Mouse (Mus musculus) liver, embryonic 12.5 days (tissue): ENCODE results near the gene Ube2h. TPM values are rescaled to one million over a fixed set of nuclear protein-coding genes. Genes with fewer than 3 reads are reported as not detected.

Source experiments
- ATAC-seq: fragments of 200-750 bp; cut with Nextera tagmentation; 2 replicates; pipeline ENCODE4 v1.8.0; 2017; ENCODE audit warnings: moderate number of reproducible peaks, mild to moderate bottlenecking, moderate library complexity
- H3K27ac ChIP-seq: fragments of 300-500 bp; sonication (generic); 2 replicates; pipeline ENCODE4 v1.5.1; 2016; ENCODE audit warnings: mild to moderate bottlenecking
- H3K27me3 ChIP-seq: fragments of 300-500 bp; sonication (generic); replicated peaks from 2 replicates; pipeline ENCODE4 v1.6.1; 2016; ENCODE audit warnings: mild to moderate bottlenecking, moderate library complexity
- H3K36me3 ChIP-seq: fragments of 300-500 bp; sonication (generic); 2 replicates; pipeline ENCODE4 v1.6.1; 2016; ENCODE audit warnings: mild to moderate bottlenecking, moderate library complexity
- H3K4me1 ChIP-seq: fragments of 300-500 bp; sonication (generic); 2 replicates; pipeline ENCODE4 v1.6.1; 2016
- H3K4me2 ChIP-seq: fragments of 300-500 bp; sonication (generic); 2 replicates; pipeline ENCODE4 v1.6.1; 2016; ENCODE audit warnings: mild to moderate bottlenecking, moderate library complexity
- H3K4me3 ChIP-seq: fragments of 300-500 bp; sonication (generic); 2 replicates; pipeline ENCODE4 v1.5.1; 2016; ENCODE audit warnings: mild to moderate bottlenecking, moderate library complexity
- H3K9ac ChIP-seq: fragments of 300-500 bp; sonication (generic); 2 replicates; pipeline ENCODE4 v1.6.1; 2016; ENCODE audit warnings: mild to moderate bottlenecking, moderate library complexity
- H3K9me3 ChIP-seq: fragments of 300-500 bp; sonication (generic); replicated peaks from 2 replicates; pipeline ENCODE4 v1.6.1; 2016; ENCODE audit warnings: mild to moderate bottlenecking, moderate library complexity
- WGBS: fragments of 180-500 bp; shearing (Covaris S2); methylation state at CpG from one replicate; pipeline ENCODE4 v1.1.7; 2016; ENCODE audit not compliant: insufficient replicate concordance; 5-methylcytosine and 5-hydroxymethylcytosine counted together
- microRNA counts: library from miRNA; unstranded; fragments of <30 nt; microRNA quantifications from one replicate; lab custom pipeline; 2017
- microRNA-seq: library from miRNA; unstranded; fragments of <30 nt; microRNA quantifications from one replicate; pipeline ENCODE4, GENCODE M21; 2017
- polyA plus RNA-seq: library from polyadenylated mRNA; unstranded; fragments of >200 nt; fragmentation: Nextera tagmentation; extraction: Ambion mirVana; gene quantifications from 2 replicates; pipeline ENCODE4 v1.2.1, GENCODE M21; 2016

The Ube2h gene
- polyA plus RNA-seq, 1 experiment from 2014 or later = 31.6 TPM

- 18% methylated on average over 8 of the region's 8 CpGs for WGBS
- Histone ChIP-seq H3K27me3 (peaks cover 100% of the 10 kb centered on the region), H3K36me3 (no peaks in the 10 kb centered on the region), H3K4me1 (peaks cover 38% of the 10 kb centered on the region), H3K9me3 (no peaks in the 10 kb centered on the region), H3K4me2 (no peak overlapping the region), H3K27ac (no peak overlapping the region), H3K9ac (no peak overlapping the region), H3K4me3 (no peak overlapping the region)
- no peak for ATAC-seq
Observed at GRCm38 (mm10) chr6:30171226-30171625, 133.1 kb downstream of the Ube2h start.

GRCm38 (mm10) chr6:30169148-30169547 lies 135.2 kb downstream of the Ube2h start:
- H3K4me3 ChIP-seq = no peak overlapping the region
- no peak overlapping the region for H3K9ac ChIP-seq
- H3K9me3 ChIP-seq = no peaks in the 10 kb centered on the region
- H3K4me1 ChIP-seq = peaks cover 18% of the 10 kb centered on the region
- H3K27me3 ChIP-seq = peaks cover 98% of the 10 kb centered on the region
- ATAC-seq = no peak
- no peaks in the 10 kb centered on the region for H3K36me3 ChIP-seq
- no peak overlapping the region for H3K27ac ChIP-seq
- H3K4me2 ChIP-seq = no peak overlapping the region
- 71% methylated on average over 12 of the region's 12 CpGs for WGBS

GRCm38 (mm10) chr6:30168275-30168674 lies 136.1 kb downstream of the Ube2h start:
- Histone ChIP-seq H3K4me1 (peaks cover 10% of the 10 kb centered on the region), H3K36me3 (no peaks in the 10 kb centered on the region), H3K4me3 (no peak overlapping the region), H3K9me3 (no peaks in the 10 kb centered on the region), H3K4me2 (no peak overlapping the region), H3K27me3 (peaks cover 97% of the 10 kb centered on the region), H3K27ac (no peak overlapping the region), H3K9ac (no peak overlapping the region)
- no peak for ATAC-seq
- WGBS = 81% methylated on average over 3 of the region's 3 CpGs

- Histone ChIP-seq H3K36me3 (no peaks in the 10 kb centered on the region), H3K4me1 (peaks cover 9% of the 10 kb centered on the region; the same call in 1 of the 2 replicates), H3K9me3 (no peaks in the 10 kb centered on the region), H3K4me2 (no peak overlapping the region), H3K9ac (no peak overlapping the region), H3K27me3 (peaks cover 97% of the 10 kb centered on the region), H3K27ac (no peak overlapping the region), H3K4me3 (no peak overlapping the region)
- 36% methylated on average over 11 of the region's 11 CpGs for WGBS
- ATAC-seq = no peak
Observed at GRCm38 (mm10) chr6:30167192-30167591, 137.1 kb downstream of the Ube2h start.

- H3K27me3 ChIP-seq = peaks cover 95% of the 10 kb centered on the region
- H3K9me3 ChIP-seq = no peaks in the 10 kb centered on the region
- H3K9ac ChIP-seq = no peak overlapping the region
- H3K36me3 ChIP-seq = no peaks in the 10 kb centered on the region
- no peak for ATAC-seq
- no peak overlapping the region for H3K27ac ChIP-seq
- no peak overlapping the region for H3K4me3 ChIP-seq
- H3K4me2 ChIP-seq = no peak overlapping the region
- H3K4me1 ChIP-seq = peaks cover 13% of the 10 kb centered on the region; the same call in 1 of the 2 replicates
- WGBS = 20% methylated on average over 3 of the region's 3 CpGs
Observed at GRCm38 (mm10) chr6:30166349-30166748, 138.0 kb downstream of the Ube2h start.

GRCm38 (mm10) chr6:30162091-30162490 lies 142.2 kb downstream of the Ube2h start:
- H3K4me2 ChIP-seq = no peak overlapping the region
- 37% methylated on average over 7 of the region's 7 CpGs for WGBS
- H3K27ac ChIP-seq = no peak overlapping the region
- no peak overlapping the region for H3K4me3 ChIP-seq
- peaks cover 10% of the 10 kb centered on the region; the same call in 1 of the 2 replicates for H3K4me1 ChIP-seq
- no peaks in the 10 kb centered on the region for H3K36me3 ChIP-seq
- no peak for ATAC-seq
- no peak overlapping the region for H3K9ac ChIP-seq
- no peaks in the 10 kb centered on the region for H3K9me3 ChIP-seq
- peaks cover 58% of the 10 kb centered on the region for H3K27me3 ChIP-seq

GRCm38 (mm10) chr6:30161618-30162017 lies 142.7 kb downstream of the Ube2h start:
- Histone ChIP-seq H3K4me2 (no peak overlapping the region), H3K27me3 (peaks cover 53% of the 10 kb centered on the region), H3K4me3 (no peak overlapping the region), H3K4me1 (peaks cover 9% of the 10 kb centered on the region; the same call in 1 of the 2 replicates), H3K9ac (no peak overlapping the region), H3K9me3 (no peaks in the 10 kb centered on the region), H3K27ac (no peak overlapping the region), H3K36me3 (no peaks in the 10 kb centered on the region)
- WGBS = 55% methylated on average over 2 of the region's 2 CpGs
- ATAC-seq = no peak

MicroRNAs encoded within 50 kb of the gene (microRNA counts, 519-probe panel; counts per million panel counts)
- microRNA mmu-miR-182 (lab: Ali Mortazavi, UCI) = 582 counts per million, percentile 70 among the panel's probes with 10 or more counts
- 582 counts per million, percentile 70 among the panel's probes with 10 or more counts for microRNA mmu-miR-183 (lab: Ali Mortazavi, UCI)
- 3,396 counts per million, percentile 75 among the panel's probes with 10 or more counts for microRNA mmu-miR-96 (lab: Ali Mortazavi, UCI)

Small RNAs within 50 kb of the gene (microRNA-seq; reads per million reads assigned to microRNA genes)
- gene Mir182 = 552 reads per million, percentile 68 among the genes with 10 or more reads in this experiment
- gene Mir183 = 447 reads per million, percentile 65 among the genes with 10 or more reads in this experiment
- gene Mir96 = 167 reads per million, percentile 55 among the genes with 10 or more reads in this experiment

Other genes with a start within 250 kb of the Ube2h start
- 40.8 and 41.9 TPM in 2 replicates for gene Zc3hc1, start 86.5 kb upstream of the Ube2h start, polyA plus RNA-seq
- gene Klhdc10, start 97.3 kb upstream of the Ube2h start, polyA plus RNA-seq = 18.8 and 20.1 TPM in 2 replicates
- gene Tmem209, start 205.2 kb upstream of the Ube2h start, polyA plus RNA-seq = 29.2 and 30.9 TPM in 2 replicates
- 0.14 and 0.23 TPM in 2 replicates for gene Ssmem1, start 205.3 kb upstream of the Ube2h start, polyA plus RNA-seq
- gene Cpa2, start 237.0 kb upstream of the Ube2h start, polyA plus RNA-seq = 0.77 and 1.2 TPM in 2 replicates